Mouse (Mus musculus): Measurements from ENCODE around the gene Pspn. TPM values are rescaled to one million over a fixed set of nuclear protein-coding genes. Genes with fewer than 3 reads are reported as not detected.

Pspn gene
- total RNA-seq, 2 experiments from 2014 or later, result not detected

DNA sequence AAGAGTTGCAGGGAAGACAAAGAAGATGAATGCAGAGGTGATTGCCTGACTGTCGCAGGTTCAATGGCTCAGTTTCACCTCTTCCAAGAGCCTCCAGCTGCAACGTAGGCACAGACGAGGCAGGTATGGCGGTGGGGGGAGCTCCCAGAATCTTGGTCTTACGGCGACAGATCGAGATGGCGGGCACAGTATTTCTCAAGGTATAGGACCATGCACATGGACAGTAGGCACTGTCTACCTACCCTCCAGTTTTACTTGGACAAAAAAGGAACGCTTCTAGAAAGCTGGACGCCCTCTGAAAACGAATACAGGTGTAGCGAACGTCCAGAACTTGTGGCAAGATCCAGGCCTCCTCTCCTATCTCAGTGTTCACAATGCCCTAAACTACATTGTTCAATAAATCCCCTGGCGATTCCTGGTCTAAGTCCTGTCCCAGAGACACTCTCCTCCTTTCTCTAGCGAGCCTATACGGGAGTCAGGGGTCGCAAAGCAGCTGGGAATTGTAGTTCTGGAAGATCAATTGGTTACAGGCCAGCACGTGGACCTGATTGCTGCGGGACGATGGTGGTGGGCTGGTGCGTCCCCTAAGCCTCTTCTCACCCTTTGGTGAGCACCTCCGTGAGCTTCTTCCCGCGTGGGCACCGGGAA is 10.2 kb downstream of the Pspn start:
- peak; percentile 72 to 85 for DNase-seq (ENCODE audit: low spot score in 2 of 2)

DNA sequence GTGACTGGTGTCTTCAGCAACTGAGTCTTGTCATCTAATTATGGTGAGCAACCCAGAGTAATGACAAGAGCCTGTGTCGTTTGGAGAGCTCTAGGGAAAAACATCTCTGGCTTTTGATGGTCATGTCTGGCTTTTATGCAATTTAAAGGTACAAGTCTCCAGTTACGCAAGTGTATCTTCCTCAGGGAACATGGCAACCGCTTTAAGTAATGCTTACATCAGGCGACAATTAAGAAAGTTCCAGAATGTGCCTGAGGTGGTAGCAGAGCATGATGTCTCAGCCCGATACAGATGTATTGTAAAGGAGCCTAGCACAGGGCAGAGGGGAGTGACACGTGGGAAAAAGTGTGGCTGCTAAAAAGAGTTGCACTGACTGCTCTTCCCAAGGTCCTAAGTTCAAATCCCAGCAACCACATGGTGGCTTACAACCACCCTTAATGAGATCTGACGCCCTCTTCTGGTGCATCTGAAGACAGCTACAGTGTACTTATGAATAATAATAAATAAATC is 10.8 kb downstream of the Pspn start:
- no peak overlapping the region for H3K27ac ChIP-seq

More for the DNA sequence above, 10.2 kb downstream of the Pspn start:
- peak overlapping the region; percentile 93 for H3K27ac ChIP-seq
- TF ChIP-seq CTCF (conservative IDR thresholded peaks at IDR 0.05), result no peak; the same call in 1 of the 2 replicates
- peak overlapping the region; percentile 60 for H3K4me3 ChIP-seq

DNA sequence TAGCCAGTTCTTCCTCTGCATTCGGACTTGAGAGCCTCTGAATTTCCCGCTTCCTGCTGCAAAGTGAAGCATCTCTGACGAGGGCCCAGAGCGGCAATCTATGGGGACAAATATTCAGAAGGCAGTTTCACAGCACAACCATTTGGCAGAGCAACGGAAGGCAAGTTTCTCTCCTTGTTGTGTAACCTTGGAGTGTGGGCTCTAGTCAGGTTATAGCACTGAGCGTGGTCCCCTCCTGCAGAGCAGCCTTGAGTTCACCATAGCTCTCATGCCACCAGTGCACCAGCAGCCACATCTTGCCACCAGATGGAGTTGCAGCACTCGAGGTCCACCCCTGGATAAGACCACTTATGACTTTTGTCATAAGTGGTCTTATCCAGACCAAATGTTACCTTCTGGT is 11.4 kb downstream of the Pspn start:
- Histone ChIP-seq H3K27ac (no peak overlapping the region), H3K4me3 (no peak overlapping the region)
- no peak for DNase-seq (ENCODE audit: low spot score in 2 of 2)
- peak; percentile 34; the same call in 1 of the 2 replicates for TF ChIP-seq CTCF (conservative IDR thresholded peaks at IDR 0.05)

More for the DNA sequence above, 10.8 kb downstream of the Pspn start:
- DNase-seq (ENCODE audit: low spot score in 2 of 2), result no peak
- peak; percentile 59 for TF ChIP-seq CTCF (conservative IDR thresholded peaks at IDR 0.05)
- peak overlapping the region; percentile 60 for H3K4me3 ChIP-seq

DNA sequence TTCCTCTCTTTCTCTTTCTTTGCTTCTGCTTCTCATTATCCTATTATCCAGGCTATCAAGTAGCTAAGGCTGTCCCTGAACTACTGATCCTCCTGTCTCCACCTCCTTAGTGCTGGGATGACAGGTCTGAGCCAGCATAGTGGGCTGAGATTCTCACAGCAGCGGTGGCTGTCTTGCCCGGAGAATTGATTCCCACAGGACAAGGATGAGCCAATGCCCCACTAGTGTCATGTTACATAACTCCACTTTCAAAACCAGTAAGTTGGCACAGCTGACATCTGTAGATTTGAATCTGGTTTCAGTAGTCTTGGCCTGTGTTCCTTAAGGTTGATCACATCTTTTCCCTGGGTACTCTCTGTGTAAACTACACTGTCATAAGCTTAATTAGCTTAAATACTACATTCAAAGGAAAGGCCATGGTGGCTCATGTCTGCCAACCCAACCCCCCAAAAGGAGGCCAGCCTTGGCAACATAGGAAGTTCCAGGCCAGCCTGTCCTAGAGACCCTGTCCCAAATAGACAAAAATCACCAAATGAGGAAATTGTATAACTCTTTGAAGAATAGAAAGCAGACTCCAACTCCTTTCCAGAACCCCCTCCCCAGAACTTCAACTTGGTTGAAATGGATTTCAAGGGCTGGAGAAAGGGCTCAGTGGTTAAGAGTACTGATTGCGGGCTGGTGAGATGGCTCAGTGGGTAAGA is 13.6 kb downstream of the Pspn start:
- no peak for TF ChIP-seq CTCF (conservative IDR thresholded peaks at IDR 0.05)
- Histone ChIP-seq H3K27ac (no peak overlapping the region), H3K4me3 (no peak overlapping the region)
- no peak for DNase-seq (ENCODE audit: low spot score in 2 of 2)

DNA sequence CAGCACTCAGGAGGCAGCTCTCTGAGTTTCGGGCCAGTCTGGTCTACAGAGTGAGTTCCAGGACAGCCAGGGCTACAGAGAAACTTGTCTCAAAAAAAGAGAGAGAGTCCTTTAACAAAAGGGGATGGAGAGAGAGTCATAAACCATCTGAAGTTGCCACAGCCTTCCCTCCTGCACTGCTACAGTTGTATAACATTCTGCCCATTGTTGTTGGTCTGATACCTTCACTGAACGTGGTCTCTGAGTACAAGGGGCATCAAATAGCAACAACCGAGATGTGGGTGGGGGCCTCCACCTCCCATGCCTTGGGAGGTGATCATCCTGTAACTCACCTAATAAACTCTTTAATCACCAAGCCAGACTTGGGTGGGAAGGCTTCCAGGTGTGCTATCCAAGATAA is 14.2 kb downstream of the Pspn start:
- no peak for DNase-seq (ENCODE audit: low spot score in 2 of 2)

DNA sequence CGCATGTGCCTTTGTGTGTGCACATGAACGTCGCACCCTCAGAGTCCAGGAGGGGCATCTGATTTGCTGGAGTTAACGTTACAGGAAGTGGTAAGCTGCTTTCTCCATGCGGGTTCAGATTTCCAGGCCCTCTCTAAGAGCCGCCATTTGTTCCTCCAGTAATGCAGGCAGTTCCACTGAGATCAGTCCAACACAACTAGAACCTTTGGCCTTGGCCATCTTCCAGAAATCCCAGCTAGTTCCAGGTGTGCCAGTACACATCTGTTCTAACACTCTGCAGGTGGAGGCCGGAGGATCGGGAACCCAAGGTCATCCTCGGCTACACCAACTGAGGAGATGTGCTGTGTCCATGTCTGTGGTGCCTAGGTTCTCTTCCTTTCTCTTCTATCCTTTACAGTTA is 14.9 kb downstream of the Pspn start:
- DNase-seq (ENCODE audit: low spot score in 2 of 2), result no peak
- H3K27ac ChIP-seq, result no peak overlapping the region
- H3K4me3 ChIP-seq, result no peak overlapping the region
- TF ChIP-seq CTCF (conservative IDR thresholded peaks at IDR 0.05), result no peak

More for the DNA sequence above, 14.2 kb downstream of the Pspn start:
- H3K4me3 ChIP-seq, result no peak overlapping the region
- H3K27ac ChIP-seq, result no peak overlapping the region
- no peak for TF ChIP-seq CTCF (conservative IDR thresholded peaks at IDR 0.05)

DNA sequence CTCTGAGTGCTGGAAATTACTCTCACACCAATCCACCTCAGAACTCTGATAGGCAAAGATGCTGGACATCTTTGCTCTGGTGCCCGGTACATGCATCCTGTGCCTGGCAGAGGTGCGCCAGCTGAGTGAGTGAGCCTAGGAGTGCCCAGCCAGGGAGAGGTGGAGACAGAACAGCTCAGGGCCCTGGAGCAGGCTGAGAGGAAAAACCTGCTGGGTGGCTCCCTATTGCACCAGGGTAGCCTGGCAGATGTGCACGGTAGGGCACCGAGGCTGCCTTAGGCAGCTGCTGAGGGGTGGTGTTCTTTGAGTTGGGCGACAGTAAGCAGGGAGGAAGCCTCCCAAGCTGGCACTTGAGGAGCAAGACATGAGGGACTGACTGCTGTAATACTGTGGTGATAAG is 17.8 kb downstream of the Pspn start, which contains the start of gene Acer1:
Acer1 (minus strand) TSS at position 114 of the 400 bp plus-strand sequence.
- H3K27ac ChIP-seq, result no peak within 1 kb of the TSS
- DNase-seq (ENCODE audit: low spot score in 2 of 2), result no peak
- TF ChIP-seq CTCF (conservative IDR thresholded peaks at IDR 0.05), result no peak

DNA sequence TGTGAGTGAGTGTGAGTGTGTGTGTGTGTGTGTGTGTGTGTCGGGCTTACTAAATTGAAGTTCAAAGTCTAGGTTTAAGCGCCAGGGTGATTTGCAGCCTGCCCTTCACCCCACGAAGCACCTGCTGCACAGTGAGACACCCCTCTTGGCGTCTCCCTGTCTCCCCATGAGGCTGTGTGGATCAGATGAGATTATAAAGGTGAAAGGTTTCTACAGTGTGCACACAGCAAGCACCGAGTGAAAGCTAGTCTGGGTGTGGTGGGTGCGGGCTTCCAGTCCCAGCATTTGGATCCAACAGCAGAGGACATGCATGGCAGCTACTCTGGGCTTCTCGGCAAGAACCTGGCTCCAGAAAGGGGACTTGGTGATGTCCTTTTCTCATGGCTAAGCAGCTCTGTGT is 18.8 kb downstream of the Pspn start:
- TF ChIP-seq CTCF (conservative IDR thresholded peaks at IDR 0.05), result no peak
- Histone ChIP-seq H3K27ac (no peak overlapping the region), H3K4me3 (no peak overlapping the region)
- no peak for DNase-seq (ENCODE audit: low spot score in 2 of 2)

More for the DNA sequence above, 17.8 kb downstream of the Pspn start, which contains the start of gene Acer1:
- no peak within 1 kb of the TSS for H3K4me3 ChIP-seq

DNA sequence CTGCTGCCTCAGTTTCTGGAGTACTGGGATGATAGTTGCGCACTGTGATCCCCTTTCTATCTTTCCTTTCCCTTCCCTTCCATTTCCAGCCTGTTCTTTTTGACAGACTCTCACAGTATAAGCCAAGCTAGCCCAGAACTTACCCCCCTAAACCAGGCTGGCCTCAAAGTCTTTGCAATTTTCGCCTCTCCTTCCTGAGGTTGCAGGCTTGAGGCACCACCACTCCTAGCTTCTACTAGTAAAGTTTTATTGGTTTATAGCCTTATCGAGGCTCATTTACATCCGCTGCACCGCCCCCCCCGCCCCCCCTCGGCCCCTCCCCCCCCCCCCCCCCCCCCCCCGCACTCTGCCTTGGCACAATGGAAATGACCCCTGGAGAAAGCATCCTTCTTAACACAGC is 20.3 kb downstream of the Pspn start:
- H3K27ac ChIP-seq, result no peak overlapping the region
- no peak overlapping the region for H3K4me3 ChIP-seq
- no peak for DNase-seq (ENCODE audit: low spot score in 2 of 2)
- TF ChIP-seq CTCF (conservative IDR thresholded peaks at IDR 0.05), result no peak

DNA sequence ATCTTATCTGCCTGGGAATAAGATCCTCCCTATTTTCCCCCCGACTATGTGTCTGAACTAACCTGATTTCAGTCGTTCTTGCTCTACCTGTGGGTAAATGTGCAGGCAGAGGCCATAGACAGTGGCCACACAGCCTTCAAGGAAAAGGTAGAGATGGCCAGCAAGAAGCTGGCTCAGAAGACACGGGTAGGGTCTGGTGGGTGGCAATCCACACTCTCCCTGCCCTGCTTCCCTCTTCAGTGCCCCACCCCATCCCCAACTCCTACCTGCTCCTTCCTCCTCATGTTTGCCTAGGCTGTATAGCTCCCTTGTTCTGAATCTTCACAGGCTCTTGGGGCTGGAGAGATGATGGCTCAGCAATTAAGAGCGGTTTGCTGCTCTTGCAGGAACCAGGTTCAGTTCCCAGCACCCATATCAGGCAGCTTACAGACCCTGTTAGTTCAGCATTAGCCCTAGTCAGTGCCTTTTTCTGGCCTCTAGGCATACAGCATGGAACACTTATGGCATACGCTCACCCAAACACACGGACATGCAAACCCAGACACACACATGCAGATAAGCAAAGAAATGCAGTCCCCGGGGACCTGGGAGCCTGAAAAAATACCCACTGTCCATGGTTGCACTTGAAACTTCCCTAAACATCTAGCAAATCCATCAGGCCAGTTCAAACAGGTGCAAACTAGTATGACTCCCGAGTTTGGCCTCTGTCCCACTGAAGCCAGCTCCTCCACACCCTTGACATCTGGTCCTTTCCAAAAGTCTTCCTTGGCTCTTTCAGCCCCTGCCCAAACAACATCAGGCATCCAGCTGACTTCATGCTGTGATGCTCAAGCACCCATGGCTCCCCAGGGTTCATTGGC is 23.1 kb downstream of the Pspn start:
- DNase-seq (ENCODE audit: low spot score in 2 of 2), result no peak
- TF ChIP-seq CTCF (conservative IDR thresholded peaks at IDR 0.05), result no peak
- Histone ChIP-seq H3K4me3 (no peak overlapping the region), H3K27ac (no peak overlapping the region)

DNA sequence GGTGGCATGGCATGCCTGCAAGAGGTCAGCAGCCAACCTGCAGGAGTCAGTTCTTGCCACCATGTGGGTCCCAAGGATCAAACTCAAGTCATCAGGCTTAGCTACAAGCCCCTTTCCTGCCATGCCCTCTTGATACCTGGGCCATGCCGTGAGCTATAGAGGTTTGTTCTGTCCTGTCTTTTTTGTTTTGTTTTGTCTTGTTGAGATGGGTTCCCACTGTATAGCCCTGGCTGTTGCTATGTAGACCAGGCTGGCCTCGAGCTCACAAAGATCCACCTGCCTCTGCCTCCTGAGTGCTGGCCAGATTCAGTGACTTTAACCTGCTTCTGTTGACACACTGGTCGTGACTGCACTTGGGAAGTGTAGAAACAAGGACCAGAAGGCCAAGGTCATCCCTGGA is 24.4 kb downstream of the Pspn start:
- Histone ChIP-seq H3K27ac (no peak overlapping the region), H3K4me3 (no peak overlapping the region)
- TF ChIP-seq CTCF (conservative IDR thresholded peaks at IDR 0.05), result no peak
- DNase-seq (ENCODE audit: low spot score in 2 of 2), result no peak

DNA sequence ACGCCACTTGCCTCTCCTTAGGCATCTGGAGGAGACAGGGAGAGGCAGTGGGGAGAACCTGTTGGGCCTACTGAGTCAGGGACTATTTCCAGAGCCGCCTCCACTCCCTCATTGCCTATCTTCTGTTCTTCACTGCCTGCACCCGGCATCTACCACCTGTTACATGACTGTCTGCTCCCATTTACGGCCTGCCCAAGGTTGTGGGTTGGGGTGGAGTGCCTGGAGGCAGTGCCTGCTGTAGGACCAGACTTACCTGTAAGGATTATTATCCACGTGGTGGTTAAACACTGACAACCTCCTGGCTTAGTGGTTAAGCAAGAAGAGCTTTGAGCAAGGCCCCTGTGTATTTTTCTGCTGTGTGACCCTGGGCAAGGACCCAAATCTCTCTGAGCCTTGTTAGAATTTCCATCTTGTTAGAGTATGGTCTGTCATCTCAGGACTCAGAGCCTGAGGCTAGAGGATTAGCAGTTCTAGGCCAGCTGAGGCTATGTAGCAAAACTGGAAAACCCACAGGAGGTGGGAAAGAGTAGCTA is 25.0 kb downstream of the Pspn start:
- Histone ChIP-seq H3K4me3 (no peak overlapping the region), H3K27ac (no peak overlapping the region)
- no peak for TF ChIP-seq CTCF (conservative IDR thresholded peaks at IDR 0.05)
- no peak for DNase-seq (ENCODE audit: low spot score in 2 of 2)

All from layer of hippocampus, adult 2 months (tissue).